Mouse (Mus musculus) MEL (cell line): ENCODE results near the gene Gpm6b. TPM values are rescaled to one million over a fixed set of nuclear protein-coding genes. Genes with fewer than 3 reads are reported as not detected.

Source experiments
- DNase-seq: peaks from one replicate; pipeline ENCODE4 v3.0.0; 2011; ENCODE audit warnings: low read depth, low spot score
- H3K27ac ChIP-seq: 2 replicates; pipeline ENCODE4 v1.5.1; 2012; ENCODE audit warnings: low read depth, mild to moderate bottlenecking, control low read depth, low read length, moderate library complexity; ENCODE audit not compliant: control insufficient read depth
- H3K27me3 ChIP-seq, 2 experiments: fragments of 150-350 bp in 1 of 2; sonication (generic) in 1 of 2; 2 replicates each; pipeline ENCODE4 v1.6.1; 2012; ENCODE audit warnings: low read length in 2 of 2, mild to moderate bottlenecking in 2 of 2, improper control_type of control experiment in 1 of 2, moderate library complexity in 1 of 2; ENCODE audit not compliant: insufficient read depth in 2 of 2, control insufficient read depth in 1 of 2
- H3K36me3 ChIP-seq, 2 experiments: 2 replicates each; pipeline ENCODE4 v1.6.1; 2012 to 2014; ENCODE audit warnings: low read length in 2 of 2, improper control_type of control experiment in 1 of 2, inconsistent platforms in 1 of 2, mild to moderate bottlenecking in 1 of 2; ENCODE audit not compliant: insufficient read depth in 2 of 2, control insufficient read depth in 1 of 2
- H3K4me1 ChIP-seq, 2 experiments: fragments of 150-350 bp in 1 of 2; sonication (generic) in 1 of 2; 2 replicates each; pipeline ENCODE4 v1.6.1; 2012; ENCODE audit warnings: low read length in 2 of 2, improper control_type of control experiment in 1 of 2, mild to moderate bottlenecking in 1 of 2; ENCODE audit not compliant: insufficient read depth in 2 of 2, control insufficient read depth in 1 of 2
- H3K4me3 ChIP-seq, 2 experiments: fragments of 150-350 bp in 1 of 2; sonication (generic) in 1 of 2; 2 replicates each; pipeline ENCODE4 v1.5.1; 2012; ENCODE audit warnings: low read depth in 2 of 2, low read length in 2 of 2, mild to moderate bottlenecking in 2 of 2, moderate library complexity in 2 of 2, control low read depth in 1 of 2, improper control_type of control experiment in 1 of 2; ENCODE audit not compliant: control insufficient read depth in 1 of 2, insufficient read depth in 1 of 2
- H3K79me2 ChIP-seq: 2 replicates; pipeline ENCODE4 v1.6.1; 2012; ENCODE audit warnings: mild to moderate bottlenecking, low read length, moderate library complexity; ENCODE audit not compliant: control insufficient read depth, poor library complexity, insufficient read depth
- H3K9ac ChIP-seq: 2 replicates; pipeline ENCODE4 v1.6.1; 2012; ENCODE audit warnings: low read depth, mild to moderate bottlenecking, control low read depth, low read length, moderate library complexity; ENCODE audit not compliant: control insufficient read depth, poor library complexity, severe bottlenecking
- H3K9me3 ChIP-seq: fragments of 150-350 bp; sonication (generic); replicated peaks from 2 replicates; pipeline ENCODE4 v1.6.1; 2012; ENCODE audit warnings: mild to moderate bottlenecking, low read length, improper control_type of control experiment, moderate library complexity; ENCODE audit not compliant: insufficient read depth
- BHLHE40 ChIP-seq: IDR thresholded peaks from 2 replicates; pipeline ENCODE4 v1.6.1; 2012; ENCODE audit warnings: low read depth, mild to moderate bottlenecking, inconsistent platforms, low read length, improper control_type of control experiment, borderline replicate concordance
- CHD1 ChIP-seq: IDR thresholded peaks from 2 replicates; pipeline ENCODE4 v1.6.1; 2012; ENCODE audit warnings: low read depth, mild to moderate bottlenecking, inconsistent platforms, low read length, improper control_type of control experiment
- ELF1 ChIP-seq: IDR thresholded peaks from 2 replicates; pipeline ENCODE4 v1.6.1; 2014; ENCODE audit warnings: low read depth, mild to moderate bottlenecking, inconsistent platforms, low read length, improper control_type of control experiment, moderate library complexity
- ETS1 ChIP-seq: IDR thresholded peaks from 2 replicates; pipeline ENCODE4 v1.6.1; 2012; ENCODE audit warnings: low read depth, mild to moderate bottlenecking, inconsistent platforms, low read length, improper control_type of control experiment, moderate library complexity
- GABPA ChIP-seq: IDR thresholded peaks from 2 replicates; pipeline ENCODE4 v1.6.1; 2012; ENCODE audit warnings: low read depth, mild to moderate bottlenecking, inconsistent platforms, low read length, improper control_type of control experiment, moderate library complexity
- HCFC1 ChIP-seq: IDR thresholded peaks from 2 replicates; pipeline ENCODE4 v1.6.1; 2012; ENCODE audit warnings: low read depth, mild to moderate bottlenecking, inconsistent platforms, low read length, improper control_type of control experiment, moderate library complexity
- MAX ChIP-seq: IDR thresholded peaks from 2 replicates; pipeline ENCODE4 v1.6.1; 2011; ENCODE audit warnings: low read length, improper control_type of control experiment
- MAZ ChIP-seq: IDR thresholded peaks from 2 replicates; pipeline ENCODE4 v1.6.1; 2012; ENCODE audit warnings: low read depth, mild to moderate bottlenecking, inconsistent platforms, low read length, improper control_type of control experiment
- MXI1 ChIP-seq: IDR thresholded peaks from 2 replicates; pipeline ENCODE4 v1.6.1; 2011; ENCODE audit warnings: mild to moderate bottlenecking, low read depth, low read length, improper control_type of control experiment
- MYB ChIP-seq: IDR thresholded peaks from 2 replicates; pipeline ENCODE4 v1.6.1; 2011; ENCODE audit warnings: mild to moderate bottlenecking, low read depth, low read length, improper control_type of control experiment
- NRF1 ChIP-seq: IDR thresholded peaks from 2 replicates; pipeline ENCODE4 v1.6.1; 2014; ENCODE audit warnings: low read depth, mild to moderate bottlenecking, inconsistent platforms, low read length, improper control_type of control experiment, moderate library complexity; ENCODE audit not compliant: poor library complexity, insufficient read depth, severe bottlenecking
- POLR2A ChIP-seq, 2 experiments: IDR thresholded peaks; 2 replicates each; pipeline ENCODE4 v1.6.1; 2011 to 2012; ENCODE audit warnings: low read length in 2 of 2, mild to moderate bottlenecking in 2 of 2, control low read depth in 1 of 2, improper control_type of control experiment in 1 of 2, low read depth in 1 of 2, moderate library complexity in 1 of 2; ENCODE audit not compliant: control insufficient read depth in 1 of 2, insufficient read depth in 1 of 2, poor library complexity in 1 of 2
- RAD21 ChIP-seq: IDR thresholded peaks from 2 replicates; pipeline ENCODE4 v1.6.1; 2011; ENCODE audit warnings: mild to moderate bottlenecking, low read depth, low read length, improper control_type of control experiment
- USF1 ChIP-seq: IDR thresholded peaks from 2 replicates; pipeline ENCODE4 v1.6.1; 2014; ENCODE audit warnings: low read depth, mild to moderate bottlenecking, inconsistent platforms, low read length, improper control_type of control experiment, moderate library complexity
- ZNF384 ChIP-seq: IDR thresholded peaks from 2 replicates; pipeline ENCODE4 v1.6.1; 2012; ENCODE audit warnings: low read depth, mild to moderate bottlenecking, inconsistent platforms, low read length, improper control_type of control experiment
- polyA plus RNA-seq, 2 experiments: library from polyadenylated mRNA; stranded (reverse) in 1 of 2; unstranded in 1 of 2; fragments of >175 nt in 1 of 2; fragments of >200 nt in 1 of 2; gene quantifications; 2 replicates each; pipeline versions ENCODE4 v1.2.1 to v1.2.4; 2012; ENCODE audit warnings: low replicate concordance in 2 of 2, low read depth in 1 of 2; ENCODE audit not compliant: insufficient read length in 2 of 2, insufficient read depth in 1 of 2, missing spikeins in 1 of 2
- total RNA-seq: library from RNA; depleted of rRNA; stranded (reverse); fragments of 300-350 nt; gene quantifications from 2 replicates; pipeline ENCODE4 v1.2.3, GENCODE M21; 2012

Gene Gpm6b
- total and polyA plus RNA-seq, 3 experiments = 4.9 to 13.2 TPM; not detected in 1

- Histone ChIP-seq H3K79me2 (no peaks in the 10 kb centered on the region), H3K9ac (no peak overlapping the region), H3K4me3 (no peak overlapping the region), H3K9me3 (no peaks in the 10 kb centered on the region), H3K36me3 (no peaks in the 10 kb centered on the region), H3K27me3 (peaks cover 0 to 2% of the 10 kb centered on the region in 2 experiments; a peak in 3 of 4 replicates), H3K4me1 (no peaks in the 10 kb centered on the region), H3K27ac (no peak overlapping the region)
- DNase-seq = no peak
- TF ChIP-seq BHLHE40 = no peak
- TF ChIP-seq ETS1 = no peak
- no peak for TF ChIP-seq RAD21
- no peak for TF ChIP-seq HCFC1
- no peak for TF ChIP-seq ZNF384
- no peak for TF ChIP-seq MYB
- no peak for TF ChIP-seq NRF1
Observed at GRCm38 (mm10) chrX:166307437-166308222, 68.9 kb downstream of the Gpm6b start.

- H3K4me3 ChIP-seq = no peak overlapping the region
- H3K27ac ChIP-seq = no peak overlapping the region
- TF ChIP-seq MXI1 (no peak), MAX (no peak), CHD1 (no peak), HCFC1 (no peak), USF1 (no peak), POLR2A (IDR thresholded peaks at IDR 0.05; ENCODE audit: control insufficient read depth in 1 of 2, insufficient read depth in 1 of 2, low read depth in 1 of 2, low read length in 2 of 2, poor library complexity in 1 of 2) (no peak), GABPA (no peak), ELF1 (no peak), MAZ (no peak)
- H3K79me2 ChIP-seq = no peaks in the 10 kb centered on the region
- DNase-seq = no peak
- H3K9ac ChIP-seq = no peak overlapping the region
- H3K36me3 ChIP-seq = no peaks in the 10 kb centered on the region
- no peaks in the 10 kb centered on the region for H3K9me3 ChIP-seq
- H3K27me3 ChIP-seq = peaks cover 0 to 2% of the 10 kb centered on the region in 2 experiments; a peak in 3 of 4 replicates
- no peaks in the 10 kb centered on the region for H3K4me1 ChIP-seq
Observed at GRCm38 (mm10) chrX:166308798-166309197, 70.1 kb downstream of the Gpm6b start.
